Mouse (Mus musculus) fat pad, adult 2 months (tissue): ENCODE measurements at regions not wholly inside any gene's neighbourhood (a gene's known extent, or its start where the extent isn't known, plus 50 kb on each side); places are given as distances from the start of the nearest gene placed in this dataset.
"Not testable (repeated sequence)": the region's sequence is repeated elsewhere in the genome, so short reads cannot be mapped to it uniquely, and the experiment has no call there.

Experiments
- DNase-seq: peaks from one replicate; pipeline ENCODE4 v3.0.0-alpha.2; 2011; ENCODE audit warnings: low read depth, low spot score; ENCODE audit errors: extremely low read depth

GRCm38 (mm10) chr3:41504867-41505266 lies 50.7 kb upstream of the Jade1 start:
- DNase-seq, result no peak

- no peak for DNase-seq
Observed at GRCm38 (mm10) chr3:41502161-41502560, 53.4 kb upstream of the Jade1 start.

GRCm38 (mm10) chr3:41501639-41502038 lies 53.9 kb upstream of the Jade1 start:
- not testable (repeated sequence) for DNase-seq

GRCm38 (mm10) chr3:41501124-41501523 lies 54.4 kb upstream of the Jade1 start:
- no peak for DNase-seq

- no peak for DNase-seq
Observed at GRCm38 (mm10) chr3:41499680-41500079, 55.9 kb upstream of the Jade1 start.

- no peak for DNase-seq
Observed at GRCm38 (mm10) chr3:41498791-41499190, 56.7 kb upstream of the Jade1 start.

- no peak for DNase-seq
Observed at GRCm38 (mm10) chr3:41497771-41498170, 57.8 kb upstream of the Jade1 start.

GRCm38 (mm10) chr3:41496931-41497710 lies 58.4 kb upstream of the Jade1 start:
- no peak for DNase-seq

GRCm38 (mm10) chr3:41495893-41496292 lies 59.6 kb upstream of the Jade1 start:
- DNase-seq, result no peak

GRCm38 (mm10) chr3:41495097-41495496 lies 60.4 kb upstream of the Jade1 start:
- no peak for DNase-seq

GRCm38 (mm10) chr3:41493472-41493871 lies 62.1 kb upstream of the Jade1 start:
- DNase-seq, result no peak

- no peak for DNase-seq
Observed at GRCm38 (mm10) chr3:41492727-41493392, 62.7 kb upstream of the Jade1 start.

GRCm38 (mm10) chr3:41492031-41492726 lies 63.4 kb upstream of the Jade1 start:
- DNase-seq, result peak; percentile 67

- no peak for DNase-seq
Observed at GRCm38 (mm10) chr3:41491185-41491584, 64.3 kb upstream of the Jade1 start.

GRCm38 (mm10) chr3:41489998-41490397 lies 65.5 kb upstream of the Jade1 start:
- no peak for DNase-seq

- no peak for DNase-seq
Observed at GRCm38 (mm10) chr3:41489571-41489970, 66.0 kb upstream of the Jade1 start.

- no peak for DNase-seq
Observed at GRCm38 (mm10) chr3:41488229-41488774, 67.2 kb upstream of the Jade1 start.

GRCm38 (mm10) chr3:41484920-41485319 lies 70.6 kb upstream of the Jade1 start:
- no peak for DNase-seq

GRCm38 (mm10) chr3:41483582-41483981 lies 71.9 kb upstream of the Jade1 start:
- no peak for DNase-seq

GRCm38 (mm10) chr3:41482881-41483494 lies 72.5 kb upstream of the Jade1 start:
- DNase-seq, result no peak

- DNase-seq, result no peak
Observed at GRCm38 (mm10) chr3:41480186-41480585, 75.3 kb upstream of the Jade1 start.
